Mouse (Mus musculus) midbrain, embryonic 13.5 days (tissue): ENCODE data around the gene Mthfd1l. TPM values are rescaled to one million over a fixed set of nuclear protein-coding genes. Genes with fewer than 3 reads are reported as not detected.

Experiments used
- ATAC-seq: fragments of 200-750 bp; cut with Nextera tagmentation; 2 replicates; pipeline ENCODE4 v1.8.0; 2017; ENCODE audit warnings: mild to moderate bottlenecking, moderate TSS enrichment, moderate library complexity
- H3K27ac ChIP-seq: fragments of 300-500 bp; sonication (generic); 2 replicates; pipeline ENCODE4 v1.5.1; 2015; ENCODE audit warnings: inconsistent platforms, mild to moderate bottlenecking, moderate library complexity
- H3K27me3 ChIP-seq: fragments of 300-500 bp; sonication (generic); 2 replicates; pipeline ENCODE4 v1.6.1; 2015; ENCODE audit warnings: mild to moderate bottlenecking, inconsistent platforms
- H3K36me3 ChIP-seq: fragments of 300-500 bp; sonication (generic); 2 replicates; pipeline ENCODE4 v1.6.1; 2015; ENCODE audit warnings: mild to moderate bottlenecking, inconsistent platforms
- H3K4me1 ChIP-seq: fragments of 300-500 bp; sonication (generic); replicated peaks from 2 replicates; pipeline ENCODE4 v1.6.1; 2015; ENCODE audit warnings: inconsistent platforms
- H3K4me2 ChIP-seq: fragments of 300-500 bp; sonication (generic); replicated peaks from 2 replicates; pipeline ENCODE4 v1.6.1; 2015; ENCODE audit warnings: moderate library complexity, mild to moderate bottlenecking, inconsistent platforms
- H3K4me3 ChIP-seq: fragments of 300-500 bp; sonication (generic); replicated peaks from 2 replicates; pipeline ENCODE4 v1.5.1; 2015; ENCODE audit warnings: mild to moderate bottlenecking, inconsistent platforms
- H3K9ac ChIP-seq: fragments of 300-500 bp; sonication (generic); replicated peaks from 2 replicates; pipeline ENCODE4 v1.6.1; 2015; ENCODE audit warnings: mild to moderate bottlenecking, inconsistent platforms
- H3K9me3 ChIP-seq: fragments of 300-500 bp; sonication (generic); 2 replicates; pipeline ENCODE4 v1.6.1; 2016; ENCODE audit warnings: mild to moderate bottlenecking, inconsistent platforms
- WGBS: fragments of 180-500 bp; shearing (Covaris S2); methylation state at CpG from one replicate; pipeline ENCODE4 v1.1.7; 2015; 5-methylcytosine and 5-hydroxymethylcytosine counted together
- polyA plus RNA-seq: library from polyadenylated mRNA; unstranded; fragments of >200 nt; fragmentation: Nextera tagmentation; extraction: Ambion mirVana; gene quantifications from 2 replicates; pipeline ENCODE4 v1.2.1, GENCODE M21; 2015

Gene Mthfd1l
- polyA plus RNA-seq, 1 experiment from 2014 or later: 4.6 TPM

- H3K9me3 ChIP-seq: no peaks in the 10 kb centered on the region
- H3K27me3 ChIP-seq: no peaks in the 10 kb centered on the region
- no peak overlapping the region for H3K27ac ChIP-seq
- H3K36me3 ChIP-seq: peaks cover 3% of the 10 kb centered on the region; the same call in 1 of the 2 replicates
- H3K4me2 ChIP-seq: no peak overlapping the region
- H3K4me1 ChIP-seq: no peaks in the 10 kb centered on the region
- 93% methylated on average over 4 of the region's 4 CpGs for WGBS
- no peak overlapping the region for H3K4me3 ChIP-seq
- no peak overlapping the region for H3K9ac ChIP-seq
- ATAC-seq: no peak
These were observed 54.5 kb downstream of the Mthfd1l start for GRCm38 (mm10) chr10:4027466-4027865.

- 92% methylated on average over 15 of the region's 15 CpGs for WGBS
- no peak overlapping the region for H3K4me2 ChIP-seq
- no peak overlapping the region for H3K4me3 ChIP-seq
- no peaks in the 10 kb centered on the region for H3K27me3 ChIP-seq
- H3K9ac ChIP-seq: no peak overlapping the region
- ATAC-seq: no peak
- no peaks in the 10 kb centered on the region for H3K4me1 ChIP-seq
- H3K36me3 ChIP-seq: peaks cover 3% of the 10 kb centered on the region; the same call in 1 of the 2 replicates
- H3K27ac ChIP-seq: no peak overlapping the region
- no peaks in the 10 kb centered on the region for H3K9me3 ChIP-seq
These were observed 56.0 kb downstream of the Mthfd1l start for GRCm38 (mm10) chr10:4028851-4029442.

- Histone ChIP-seq H3K36me3 (peaks cover 3% of the 10 kb centered on the region; the same call in 1 of the 2 replicates), H3K9ac (no peak overlapping the region), H3K4me1 (no peaks in the 10 kb centered on the region), H3K9me3 (no peaks in the 10 kb centered on the region), H3K4me3 (no peak overlapping the region), H3K4me2 (no peak overlapping the region), H3K27me3 (no peaks in the 10 kb centered on the region), H3K27ac (no peak overlapping the region)
- WGBS: 90% methylated on average over 9 of the region's 9 CpGs
- no peak for ATAC-seq
These were observed 60.8 kb downstream of the Mthfd1l start for GRCm38 (mm10) chr10:4033761-4034160.

GRCm38 (mm10) chr10:4036476-4036875, 63.6 kb downstream of the Mthfd1l start:
- ATAC-seq: no peak
- Histone ChIP-seq H3K27ac (no peak overlapping the region), H3K27me3 (no peaks in the 10 kb centered on the region), H3K9me3 (no peaks in the 10 kb centered on the region), H3K9ac (no peak overlapping the region), H3K4me3 (no peak overlapping the region), H3K4me2 (no peak overlapping the region), H3K36me3 (no peaks in the 10 kb centered on the region), H3K4me1 (no peaks in the 10 kb centered on the region)
- 94% methylated on average over 7 of the region's 7 CpGs for WGBS

- no peaks in the 10 kb centered on the region for H3K27me3 ChIP-seq
- no peak overlapping the region for H3K27ac ChIP-seq
- no peak overlapping the region for H3K4me3 ChIP-seq
- WGBS: 87% methylated on average over 3 of the region's 3 CpGs
- no peaks in the 10 kb centered on the region for H3K4me1 ChIP-seq
- H3K9me3 ChIP-seq: no peaks in the 10 kb centered on the region
- H3K9ac ChIP-seq: no peak overlapping the region
- H3K4me2 ChIP-seq: no peak overlapping the region
- ATAC-seq: no peak
- no peaks in the 10 kb centered on the region for H3K36me3 ChIP-seq
These were observed 64.1 kb downstream of the Mthfd1l start for GRCm38 (mm10) chr10:4037066-4037465.

- Histone ChIP-seq H3K4me2 (no peak overlapping the region), H3K9ac (no peak overlapping the region), H3K9me3 (no peaks in the 10 kb centered on the region), H3K4me3 (no peak overlapping the region), H3K4me1 (no peaks in the 10 kb centered on the region), H3K36me3 (no peaks in the 10 kb centered on the region), H3K27me3 (no peaks in the 10 kb centered on the region), H3K27ac (no peak overlapping the region)
- 93% methylated on average over 11 of the region's 11 CpGs for WGBS
- no peak for ATAC-seq
These were observed 65.7 kb downstream of the Mthfd1l start for GRCm38 (mm10) chr10:4038576-4038975.

- Histone ChIP-seq H3K9me3 (no peaks in the 10 kb centered on the region), H3K27me3 (no peaks in the 10 kb centered on the region), H3K9ac (no peak overlapping the region), H3K4me1 (no peaks in the 10 kb centered on the region), H3K4me2 (no peak overlapping the region), H3K4me3 (no peak overlapping the region), H3K36me3 (no peaks in the 10 kb centered on the region), H3K27ac (no peak overlapping the region)
- WGBS: 82% methylated on average over 9 of the region's 9 CpGs
- 0 out of 2 replicates have a peak, but pooled peaks have one; percentile 6 for ATAC-seq
These were observed 68.8 kb downstream of the Mthfd1l start for GRCm38 (mm10) chr10:4041691-4042090.

GRCm38 (mm10) chr10:4044421-4044820, 71.5 kb downstream of the Mthfd1l start:
- Histone ChIP-seq H3K9ac (no peak overlapping the region), H3K27ac (no peak overlapping the region), H3K4me3 (no peak overlapping the region), H3K36me3 (no peaks in the 10 kb centered on the region), H3K9me3 (no peaks in the 10 kb centered on the region), H3K27me3 (no peaks in the 10 kb centered on the region), H3K4me2 (no peak overlapping the region), H3K4me1 (no peaks in the 10 kb centered on the region)
- ATAC-seq: no peak
- 83% methylated on average over 7 of the region's 7 CpGs for WGBS

- Histone ChIP-seq H3K4me2 (no peak overlapping the region), H3K4me1 (no peaks in the 10 kb centered on the region), H3K9ac (no peak overlapping the region), H3K9me3 (no peaks in the 10 kb centered on the region), H3K4me3 (no peak overlapping the region), H3K27ac (no peak overlapping the region), H3K27me3 (no peaks in the 10 kb centered on the region), H3K36me3 (no peaks in the 10 kb centered on the region)
- 72% methylated on average over 4 of the region's 4 CpGs for whole genome bisulfite sequencing
- no peak for ATAC-seq
These were observed 73.6 kb downstream of the Mthfd1l start for GRCm38 (mm10) chr10:4046496-4046895.

- ATAC-seq: 0 out of 2 replicates have a peak, but pooled peaks have one; percentile 17
- Histone ChIP-seq H3K27ac (no peak overlapping the region), H3K9ac (no peak overlapping the region), H3K27me3 (no peaks in the 10 kb centered on the region), H3K36me3 (no peaks in the 10 kb centered on the region), H3K9me3 (no peaks in the 10 kb centered on the region), H3K4me3 (no peak overlapping the region), H3K4me2 (no peak overlapping the region), H3K4me1 (no peaks in the 10 kb centered on the region)
- WGBS: 86% methylated on average over 6 of the region's 6 CpGs
These were observed 74.7 kb downstream of the Mthfd1l start for GRCm38 (mm10) chr10:4047666-4048065.

- no peak for ATAC-seq
- no peak overlapping the region for H3K9ac ChIP-seq
- no peak overlapping the region for H3K4me3 ChIP-seq
- H3K27me3 ChIP-seq: no peaks in the 10 kb centered on the region
- no peaks in the 10 kb centered on the region; the same call in 1 of the 2 replicates for H3K4me1 ChIP-seq
- no peaks in the 10 kb centered on the region for H3K9me3 ChIP-seq
- H3K27ac ChIP-seq: no peak overlapping the region
- H3K4me2 ChIP-seq: no peak overlapping the region
- whole genome bisulfite sequencing: 89% methylated on average over 4 of the region's 4 CpGs
- H3K36me3 ChIP-seq: no peaks in the 10 kb centered on the region
These were observed 77.3 kb downstream of the Mthfd1l start for GRCm38 (mm10) chr10:4050236-4050635.

GRCm38 (mm10) chr10:4052711-4053110, 79.8 kb downstream of the Mthfd1l start:
- Histone ChIP-seq H3K27me3 (no peaks in the 10 kb centered on the region), H3K9me3 (no peaks in the 10 kb centered on the region), H3K36me3 (no peaks in the 10 kb centered on the region), H3K4me2 (no peak overlapping the region), H3K9ac (no peak overlapping the region), H3K4me1 (peaks cover under 1% of the 10 kb centered on the region; the same call in 1 of the 2 replicates), H3K4me3 (no peak overlapping the region), H3K27ac (no peak overlapping the region)
- ATAC-seq: no peak
- 88% methylated on average over 4 of the region's 4 CpGs for WGBS
